Mouse (Mus musculus) left cerebral cortex, postnatal 36 days (tissue): Measurements from ENCODE around the gene Abca6. TPM values are rescaled to one million over a fixed set of nuclear protein-coding genes. Genes with fewer than 3 reads are reported as not detected.
A peak's percentile ranks its signal among the peaks of the same experiment; 100 is the strongest.

Experiments
- DNase-seq, 2 experiments: peaks; one replicate each; pipeline ENCODE4 v3.0.0; 2021 to 2022; ENCODE audit warnings: low spot score in 2 of 2, mixed read lengths in 1 of 2
- intact Hi-C: fragments of 180-260 bp; cut with DNase I; formaldehyde crosslinking; loops from one replicate; pipeline ENCODE4 v1.15.1; 2025
- total RNA-seq, 2 experiments: library from RNA; stranded (reverse); gene quantifications; 2 replicates each; pipeline ENCODE4 v1.2.3; 2021

Gene Abca6
- total RNA-seq, 2 experiments from 2014 or later: 1.1 to 1.6 TPM

GRCm38 (mm10) chr11:110203930-110204329 is 47.6 kb downstream of the Abca6 start:
- DNase-seq: no peak
- intact Hi-C loops: no loop called here

- DNase-seq: no peak
- intact Hi-C loops: no loop called here
Measured at GRCm38 (mm10) chr11:110198882-110199281, 52.7 kb downstream of the Abca6 start.

- intact Hi-C loops: no loop called here
- DNase-seq: no peak
Measured at GRCm38 (mm10) chr11:110196561-110197306, 54.8 kb downstream of the Abca6 start.

- intact Hi-C loops: no loop called here
Measured at GRCm38 (mm10) chr11:110195310-110195709, 56.3 kb downstream of the Abca6 start.

GRCm38 (mm10) chr11:110171212-110171611 is 80.4 kb downstream of the Abca6 start:
- no peak for DNase-seq
- intact Hi-C loops: no loop called here

More at GRCm38 (mm10) chr11:110195310-110195709, 56.3 kb downstream of the Abca6 start:
- peak in 1 of 2 experiments; percentile 4 for DNase-seq

- intact Hi-C loops: no loop called here
Measured at GRCm38 (mm10) chr11:110167459-110168251, 83.9 kb downstream of the Abca6 start, which contains the start of gene Abca9. TSS of gene Abca9 (minus strand) at chr11:110168196.

GRCm38 (mm10) chr11:110165822-110166221 is 85.8 kb downstream of the Abca6 start:
- no peak for DNase-seq
- intact Hi-C loops: no loop called here

More at GRCm38 (mm10) chr11:110167459-110168251, 83.9 kb downstream of the Abca6 start, which contains the start of gene Abca9:
- peak; percentile 31 to 36 for DNase-seq

GRCm38 (mm10) chr11:110165409-110165808 is 86.2 kb downstream of the Abca6 start:
- no peak for DNase-seq

GRCm38 (mm10) chr11:110157059-110157458 is 94.5 kb downstream of the Abca6 start:
- intact Hi-C loops: no loop called here
- DNase-seq: no peak

More at GRCm38 (mm10) chr11:110165409-110165808, 86.2 kb downstream of the Abca6 start:
- intact Hi-C loops: no loop called here

- peak; percentile 17 to 49 for DNase-seq
- intact Hi-C loops: no loop called here
Measured at GRCm38 (mm10) chr11:110155985-110156384, 95.6 kb downstream of the Abca6 start.

- intact Hi-C loops: no loop called here
- no peak for DNase-seq
Measured at GRCm38 (mm10) chr11:110147640-110148039, 103.9 kb downstream of the Abca6 start.

- intact Hi-C loops: no loop called here
- DNase-seq: no peak
Measured at GRCm38 (mm10) chr11:110145421-110145820, 106.2 kb downstream of the Abca6 start.

- intact Hi-C loops: no loop called here
- no peak for DNase-seq
Measured at GRCm38 (mm10) chr11:110130760-110131159, 120.8 kb downstream of the Abca6 start.

Other genes with a start within 250 kb of the Abca6 start
- 1 to 10 TPM; 1.5 to 2.0 TPM for gene Abca8a, start 155.8 kb downstream of the Abca6 start, total RNA-seq
- gene Abca9, start 83.6 kb downstream of the Abca6 start, total RNA-seq: 1 to 10 TPM; 5.4 to 9.0 TPM
- gene Abca5, start 85.9 kb upstream of the Abca6 start, total RNA-seq: 10 to 100 TPM; 40.7 to 47.3 TPM
- gene Map2k6, start 147.3 kb upstream of the Abca6 start, total RNA-seq: 10 to 100 TPM; 24.7 to 31.1 TPM